Mouse (Mus musculus): ENCODE data around the gene Atp5g3. TPM values are rescaled to one million over a fixed set of nuclear protein-coding genes. Genes with fewer than 3 reads are reported as not detected.

Atp5g3 gene
- polyA plus RNA-seq (2021) = 1,383 TPM

DNA sequence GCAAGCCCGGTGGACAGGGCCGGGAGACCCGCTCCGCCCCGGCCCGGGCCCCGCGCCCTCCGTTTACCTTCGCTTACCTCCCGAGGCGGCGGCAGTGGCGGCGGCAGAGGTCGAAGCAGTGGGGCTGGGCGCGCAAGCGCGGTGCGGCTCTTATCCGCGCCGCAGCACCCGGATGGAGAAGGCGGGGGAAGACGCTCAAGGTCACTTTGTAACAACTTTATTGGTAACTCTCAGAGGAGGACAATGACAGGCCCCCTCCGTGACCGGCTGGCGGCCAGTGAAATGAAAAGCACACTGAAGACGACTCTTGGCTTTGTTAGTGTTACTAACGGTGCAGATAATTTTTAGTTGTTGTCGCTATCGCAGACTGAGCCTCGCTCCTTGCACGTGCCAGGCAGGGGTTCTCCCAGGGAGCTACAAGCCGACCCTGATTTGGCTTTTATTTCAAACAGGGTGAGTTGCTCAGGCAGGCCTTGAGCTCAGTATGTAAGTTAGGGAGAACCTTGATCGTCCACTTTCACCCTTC lies at the start of gene Atp5g3:
Gene Atp5g3 (minus strand): TSS at position 152 of the 526 bp plus-strand sequence.
- H3K27me3 ChIP-seq = no peaks in the 10 kb centered on the region
- in situ Hi-C loops (cut with MboI; ENCODE audit: low pct_unique_long_range_greater_than_20kb) = no loop called here
- TF ChIP-seq CTCF (IDR thresholded peaks at IDR 0.05) = no peak
- peak; percentile 76 for ATAC-seq
- ChIA-PET CTCF (no interaction called here), POLR2A (no interaction called here)
- peak; percentile 58 for DNase-seq (ENCODE audit: low read depth, low spot score)

DNA sequence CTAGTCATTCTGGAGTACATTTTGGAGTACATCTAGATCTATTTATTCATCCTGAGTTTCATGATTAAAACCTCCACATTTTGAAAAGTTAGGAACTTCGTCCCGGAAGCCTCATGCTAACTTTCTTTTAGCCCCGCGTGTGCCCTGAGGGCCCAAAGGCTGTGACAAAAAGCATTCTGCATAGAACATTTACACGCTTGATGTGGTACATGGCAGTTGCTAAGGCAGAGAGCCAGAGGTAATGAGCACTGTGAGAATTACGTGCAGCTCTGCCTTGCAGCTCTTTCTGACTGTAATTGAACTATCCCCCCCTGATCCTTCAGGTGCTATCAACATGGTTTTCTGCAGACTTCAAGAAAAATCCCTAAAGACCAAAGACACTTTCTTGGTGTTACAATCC lies 47.2 kb upstream of the Atp5g3 start:
- H3K27me3 ChIP-seq = peaks cover 33% of the 10 kb centered on the region
- POLR2A ChIA-PET = no interaction called here
- ATAC-seq = no peak
- in situ Hi-C loops (cut with MboI; ENCODE audit: low pct_unique_long_range_greater_than_20kb) = no loop called here
- no peak for TF ChIP-seq CTCF (IDR thresholded peaks at IDR 0.05)
- CTCF ChIA-PET = no interaction called here
- no peak for DNase-seq (ENCODE audit: low read depth, low spot score)

DNA sequence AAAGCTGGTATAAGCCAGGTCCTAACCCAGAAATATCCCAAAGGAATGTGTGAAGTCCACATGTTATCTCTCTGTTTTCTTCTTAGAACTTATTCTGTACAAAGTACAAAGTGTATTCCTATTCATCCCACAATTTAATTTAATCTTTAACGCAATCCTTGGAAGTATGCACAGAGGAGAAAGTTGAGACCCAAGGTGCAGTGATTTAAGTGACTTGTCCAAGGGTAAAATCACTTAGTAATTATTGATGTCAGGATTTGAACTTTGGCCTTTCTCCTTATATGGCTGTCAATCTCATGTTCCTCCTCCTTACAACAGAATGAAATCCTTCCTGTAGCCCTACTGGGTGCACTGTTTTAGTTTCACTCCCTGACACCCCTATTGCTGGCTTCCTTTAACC lies 42.5 kb upstream of the Atp5g3 start:
- in situ Hi-C loops (cut with MboI; ENCODE audit: low pct_unique_long_range_greater_than_20kb) = no loop called here
- ChIA-PET POLR2A (no interaction called here), CTCF (no interaction called here)
- TF ChIP-seq CTCF (IDR thresholded peaks at IDR 0.05) = no peak
- peaks cover 39% of the 10 kb centered on the region for H3K27me3 ChIP-seq
- no peak for DNase-seq (ENCODE audit: low read depth, low spot score)
- ATAC-seq = no peak

DNA sequence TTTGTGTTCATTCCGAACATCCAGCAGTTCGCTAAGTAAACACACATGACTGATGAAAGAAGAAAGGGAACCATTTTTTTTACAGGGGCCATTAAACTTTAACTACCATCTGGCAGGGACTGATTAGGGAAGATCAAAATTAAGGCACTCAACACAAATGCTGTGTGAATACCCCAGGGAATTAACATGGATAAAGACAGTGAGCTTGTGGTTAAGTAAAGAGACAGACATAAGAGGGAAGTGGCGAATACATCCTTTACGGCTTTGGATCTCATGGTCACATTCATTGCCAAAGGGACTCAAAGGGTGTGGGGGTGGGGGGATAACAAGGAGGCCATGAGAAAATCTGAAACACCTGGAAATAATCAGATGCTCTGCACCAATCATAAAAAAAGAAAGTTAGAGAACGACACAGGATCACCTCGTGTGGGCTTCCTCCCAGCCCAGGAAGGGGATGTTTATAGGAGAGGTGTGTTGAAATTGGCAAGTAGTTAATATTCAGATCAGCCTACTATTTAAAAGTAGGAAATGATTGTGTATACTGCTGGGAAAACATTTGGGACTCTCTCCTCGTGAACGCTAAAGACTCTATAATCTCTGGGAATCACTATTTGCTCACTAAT lies 41.6 kb upstream of the Atp5g3 start:
- in situ Hi-C loops (cut with MboI; ENCODE audit: low pct_unique_long_range_greater_than_20kb) = no loop called here
- H3K27me3 ChIP-seq = peaks cover 36% of the 10 kb centered on the region
- ATAC-seq = no peak
- ChIA-PET CTCF (interaction anchor here (1.2 kb wide), 1 partner anchor 13 kb away, joined by 3 read pairs; no protein-coding TSS in a partner anchor), POLR2A (interaction anchor here (0.5 to 0.6 kb wide), 2 partner anchors 174 to 192 kb away, joined by 3 to 4 read pairs; no protein-coding TSS in a partner anchor)
- no peak for TF ChIP-seq CTCF (IDR thresholded peaks at IDR 0.05)
- no peak for DNase-seq (ENCODE audit: low read depth, low spot score)

- peak; percentile 28 for TF ChIP-seq CTCF (IDR thresholded peaks at IDR 0.05)
- ChIA-PET CTCF (no interaction called here), POLR2A (no interaction called here)
- peaks cover 26% of the 10 kb centered on the region for H3K27me3 ChIP-seq
- in situ Hi-C loops (cut with MboI; ENCODE audit: low pct_unique_long_range_greater_than_20kb) = no loop called here
- ATAC-seq = no peak
- no peak for DNase-seq (ENCODE audit: low read depth, low spot score)
These were observed 36.2 kb upstream of the Atp5g3 start for GRCm38 (mm10) chr2:73947360-73947759.

DNA sequence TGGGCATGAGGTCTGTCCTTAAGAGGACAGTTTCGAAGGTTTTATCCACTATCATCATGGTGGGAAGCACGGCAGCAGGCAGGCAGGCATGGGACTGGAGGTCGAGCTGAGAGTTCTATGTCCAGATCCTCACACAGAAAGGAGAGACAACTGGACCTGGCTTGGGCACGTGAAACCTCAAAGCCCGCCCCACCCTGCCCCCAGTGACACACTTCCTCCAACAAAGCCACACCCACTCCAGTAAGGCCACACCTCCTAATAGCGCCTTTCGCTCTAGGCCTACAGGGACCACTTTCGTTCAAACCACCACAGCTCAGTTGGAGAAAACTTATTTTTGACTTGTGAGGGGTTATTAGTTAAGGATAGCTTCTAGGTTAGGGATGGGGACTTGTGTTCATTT lies 32.6 kb upstream of the Atp5g3 start:
- in situ Hi-C loops (cut with MboI; ENCODE audit: low pct_unique_long_range_greater_than_20kb) = no loop called here
- POLR2A ChIA-PET = interaction anchor here (0.8 kb wide), 1 partner anchor 11 kb away, joined by 3 read pairs; no protein-coding TSS in a partner anchor
- CTCF ChIA-PET = no interaction called here
- DNase-seq (ENCODE audit: low read depth, low spot score) = no peak
- peaks cover 22% of the 10 kb centered on the region for H3K27me3 ChIP-seq
- no peak for TF ChIP-seq CTCF (IDR thresholded peaks at IDR 0.05)
- ATAC-seq = no peak

GRCm38 (mm10) chr2:73942844-73943243 lies 31.7 kb upstream of the Atp5g3 start:
- DNase-seq (ENCODE audit: low read depth, low spot score) (no peak), ATAC-seq (no peak)
- in situ Hi-C loops (cut with MboI; ENCODE audit: low pct_unique_long_range_greater_than_20kb) = no loop called here
- TF ChIP-seq CTCF (IDR thresholded peaks at IDR 0.05) = no peak
- peaks cover 22% of the 10 kb centered on the region for H3K27me3 ChIP-seq
- POLR2A ChIA-PET = no interaction called here
- CTCF ChIA-PET = no interaction called here

GRCm38 (mm10) chr2:73941281-73941680 lies 30.2 kb upstream of the Atp5g3 start:
- CTCF ChIA-PET = interaction anchor here (1.1 to 1.4 kb wide), 2 partner anchors 16 to 24 kb away, joined by 3 to 4 read pairs; no protein-coding TSS in a partner anchor
- DNase-seq (ENCODE audit: low read depth, low spot score) = no peak
- in situ Hi-C loops (cut with MboI; ENCODE audit: low pct_unique_long_range_greater_than_20kb) = no loop called here

DNA sequence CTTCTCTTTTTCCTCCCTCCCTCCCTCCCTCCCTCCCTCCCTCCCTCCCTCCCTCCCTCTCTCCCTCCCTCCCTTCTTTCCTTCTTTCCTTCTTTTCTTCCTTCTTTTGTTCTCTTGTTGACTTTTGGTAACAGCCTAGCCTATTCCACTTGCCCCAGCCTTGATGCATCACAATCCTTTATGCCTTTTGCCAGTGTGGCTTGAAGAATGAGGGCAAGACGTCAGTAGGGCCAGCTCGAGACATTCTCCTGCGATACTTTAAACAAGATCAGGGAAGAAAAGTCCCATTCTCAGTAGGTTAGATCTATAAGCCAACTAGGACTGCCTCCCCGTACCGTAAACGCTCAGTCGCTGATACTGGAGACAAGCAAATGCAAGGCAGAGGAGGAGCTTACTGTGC lies 29.3 kb upstream of the Atp5g3 start:
- no peak for TF ChIP-seq CTCF (IDR thresholded peaks at IDR 0.05)
- ChIA-PET POLR2A (no interaction called here), CTCF (no interaction called here)
- peaks cover 29% of the 10 kb centered on the region for H3K27me3 ChIP-seq
- DNase-seq (ENCODE audit: low read depth, low spot score) (no peak), ATAC-seq (no peak)
- in situ Hi-C loops (cut with MboI; ENCODE audit: low pct_unique_long_range_greater_than_20kb) = no loop called here

More at GRCm38 (mm10) chr2:73941281-73941680, 30.2 kb upstream of the Atp5g3 start:
- POLR2A ChIA-PET = no interaction called here
- H3K27me3 ChIP-seq = peaks cover 27% of the 10 kb centered on the region
- TF ChIP-seq CTCF (IDR thresholded peaks at IDR 0.05) = no peak
- ATAC-seq = no peak

GRCm38 (mm10) chr2:73938896-73939295 lies 27.8 kb upstream of the Atp5g3 start:
- H3K27me3 ChIP-seq = peaks cover 44% of the 10 kb centered on the region
- POLR2A ChIA-PET = no interaction called here
- no peak for TF ChIP-seq CTCF (IDR thresholded peaks at IDR 0.05)
- ATAC-seq = no peak
- in situ Hi-C loops (cut with MboI; ENCODE audit: low pct_unique_long_range_greater_than_20kb) = no loop called here
- CTCF ChIA-PET = no interaction called here
- DNase-seq (ENCODE audit: low read depth, low spot score) = no peak

DNA sequence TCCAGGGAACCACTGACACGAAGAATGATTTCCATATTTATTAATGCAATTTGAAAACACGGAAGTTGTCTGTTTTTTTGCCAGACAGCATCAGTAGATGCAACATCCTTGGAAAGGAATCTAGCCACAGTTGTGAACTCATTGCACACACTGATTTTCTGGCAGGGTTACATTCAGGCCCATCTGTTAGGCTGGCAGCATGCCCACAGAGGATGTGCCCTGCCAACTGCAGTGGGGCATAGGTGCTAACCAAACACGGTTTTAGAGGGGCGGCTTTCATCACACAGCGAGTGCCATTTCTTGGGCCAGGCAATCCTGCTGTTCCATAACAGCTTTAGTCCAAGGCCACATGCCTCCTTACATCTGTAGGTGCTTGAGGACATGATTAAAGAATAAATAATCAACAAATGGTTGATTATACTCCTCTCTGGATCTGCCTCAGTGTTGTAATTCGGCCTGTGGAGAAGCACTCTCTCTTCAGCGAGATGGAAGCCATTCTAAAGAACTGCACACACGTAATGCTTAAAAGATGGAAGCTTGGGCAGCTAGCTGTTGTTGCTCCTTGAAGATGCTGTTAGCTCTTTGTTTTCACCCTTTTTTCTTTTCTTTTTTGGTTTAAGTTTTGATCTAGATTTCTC lies 21.7 kb upstream of the Atp5g3 start:
- ATAC-seq = no peak

More for the DNA sequence above, 21.7 kb upstream of the Atp5g3 start:
- DNase-seq (ENCODE audit: low read depth, low spot score) = no peak
- no peak for TF ChIP-seq CTCF (IDR thresholded peaks at IDR 0.05)
- ChIA-PET CTCF (no interaction called here), POLR2A (interaction anchor here (1.0 kb wide), 1 partner anchor 11 kb away, joined by 3 read pairs; no protein-coding TSS in a partner anchor)
- peaks cover 45% of the 10 kb centered on the region for H3K27me3 ChIP-seq
- in situ Hi-C loops (cut with MboI; ENCODE audit: low pct_unique_long_range_greater_than_20kb) = no loop called here

Measured in Patski (cell line).